Mouse (Mus musculus) C2C12 (cell line): Measurements from ENCODE around the gene Atxn1.

Source experiments
- CEBPB ChIP-seq: IDR thresholded peaks from one replicate; pipeline ENCODE4 v1.6.1; 2011; ENCODE audit warnings: low read depth, mild to moderate bottlenecking, control low read depth, moderate library complexity
- CTCF ChIP-seq: IDR thresholded peaks from one replicate; pipeline ENCODE4 v1.5.1; 2011; ENCODE audit not compliant: control insufficient read depth, insufficient read depth, insufficient read length
- MAX ChIP-seq: IDR thresholded peaks from one replicate; pipeline ENCODE4 v1.6.1; 2011; ENCODE audit warnings: mild to moderate bottlenecking, control low read depth
- MYOD1 ChIP-seq: IDR thresholded peaks from one replicate; pipeline ENCODE4 v1.6.1; 2011; ENCODE audit warnings: low read depth; ENCODE audit not compliant: control insufficient read depth, insufficient read length
- USF1 ChIP-seq: IDR thresholded peaks from one replicate; pipeline ENCODE4 v1.6.1; 2011; ENCODE audit warnings: low read depth, mild to moderate bottlenecking, control low read depth, moderate library complexity

DNA sequence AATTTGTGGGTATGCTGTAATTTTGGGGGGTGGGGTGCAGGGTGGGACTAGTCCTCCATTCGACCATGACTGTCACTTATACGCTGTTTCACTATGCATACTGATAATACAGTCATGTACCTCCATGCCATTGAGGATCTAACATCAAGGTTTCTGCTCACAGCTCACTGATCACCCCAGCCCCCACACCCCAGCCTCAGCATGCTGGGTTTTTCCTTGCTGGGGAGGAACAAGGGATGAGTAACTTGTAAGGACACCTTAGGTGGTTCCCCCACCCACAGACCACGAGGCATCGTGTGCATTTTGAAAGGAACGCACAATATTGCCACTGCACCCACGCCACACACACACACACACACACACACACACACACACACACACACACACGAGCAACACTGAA lies 79.9 kb downstream of the Atxn1 start:
- TF ChIP-seq CTCF (no peak), MAX (no peak), USF1 (no peak), MYOD1 (no peak), CEBPB (no peak)
